Mouse (Mus musculus): Measurements from ENCODE around the gene Laptm4a. TPM values are rescaled to one million over a fixed set of nuclear protein-coding genes. Genes with fewer than 3 reads are reported as not detected.
A peak's percentile ranks its signal among the peaks of the same experiment; 100 is the strongest.

Gene Laptm4a
- polyA plus RNA-seq, 1 experiment from 2014 or later, result 292 TPM

GRCm38 (mm10) chr12:8889117-8889665, 32.3 kb upstream of the Laptm4a start:
- Histone ChIP-seq H3K9ac (replicated peaks) (no peak overlapping the region), H3K4me3 (no peak overlapping the region), H3K27me3 (no peaks in the 10 kb centered on the region), H3K4me1 (peaks cover 10% of the 10 kb centered on the region; the same call in 1 of the 2 replicates), H3K27ac (replicated peaks) (no peak overlapping the region), H3K4me2 (replicated peaks) (no peak overlapping the region), H3K36me3 (no peaks in the 10 kb centered on the region), H3K9me3 (no peaks in the 10 kb centered on the region)
- ATAC-seq (replicated peaks), result peak; percentile 60; the same call in 1 of the 2 replicates
- WGBS, result 21% methylated on average over 10 of the region's 10 CpGs

GRCm38 (mm10) chr12:8892876-8893532, 28.5 kb upstream of the Laptm4a start:
- Histone ChIP-seq H3K4me2 (replicated peaks) (no peak overlapping the region), H3K9ac (replicated peaks) (no peak overlapping the region), H3K4me3 (no peak overlapping the region), H3K36me3 (no peaks in the 10 kb centered on the region), H3K9me3 (no peaks in the 10 kb centered on the region), H3K4me1 (no peaks in the 10 kb centered on the region), H3K27ac (replicated peaks) (no peak overlapping the region), H3K27me3 (no peaks in the 10 kb centered on the region)
- ATAC-seq (replicated peaks), result no peak
- WGBS, result 41% methylated on average over 15 of the region's 21 CpGs

- H3K36me3 ChIP-seq, result no peaks in the 10 kb centered on the region
- no peak overlapping the region for H3K4me3 ChIP-seq
- H3K9ac ChIP-seq (replicated peaks), result no peak overlapping the region
- H3K9me3 ChIP-seq, result no peaks in the 10 kb centered on the region
- no peaks in the 10 kb centered on the region for H3K27me3 ChIP-seq
- WGBS, result 77% methylated on average over 7 of the region's 7 CpGs
- no peak overlapping the region for H3K27ac ChIP-seq (replicated peaks)
- H3K4me2 ChIP-seq (replicated peaks), result no peak overlapping the region
- ATAC-seq (replicated peaks), result no peak
- peaks cover 11% of the 10 kb centered on the region for H3K4me1 ChIP-seq
These were observed 24.3 kb upstream of the Laptm4a start for GRCm38 (mm10) chr12:8897140-8897539.

GRCm38 (mm10) chr12:8898879-8899785, 22.3 kb upstream of the Laptm4a start:
- Histone ChIP-seq H3K4me1 (peaks cover 11% of the 10 kb centered on the region), H3K9me3 (no peaks in the 10 kb centered on the region), H3K36me3 (no peaks in the 10 kb centered on the region), H3K27ac (replicated peaks) (peak overlapping the region; percentile 48; the same call in 1 of the 2 replicates), H3K4me2 (replicated peaks) (no peak overlapping the region), H3K4me3 (no peak overlapping the region), H3K27me3 (no peaks in the 10 kb centered on the region), H3K9ac (replicated peaks) (no peak overlapping the region)
- ATAC-seq (replicated peaks), result no peak; the same call in 1 of the 2 replicates
- WGBS, result 36% methylated on average over 19 of the region's 19 CpGs

- Histone ChIP-seq H3K9me3 (no peaks in the 10 kb centered on the region), H3K4me2 (replicated peaks) (no peak overlapping the region), H3K27ac (replicated peaks) (peak overlapping the region; percentile 48; the same call in 1 of the 2 replicates), H3K36me3 (no peaks in the 10 kb centered on the region), H3K27me3 (no peaks in the 10 kb centered on the region), H3K9ac (replicated peaks) (no peak overlapping the region), H3K4me3 (no peak overlapping the region), H3K4me1 (peaks cover 11% of the 10 kb centered on the region)
- no peak for ATAC-seq (replicated peaks)
- 21% methylated on average over 4 of the region's 4 CpGs for WGBS
These were observed 21.3 kb upstream of the Laptm4a start for GRCm38 (mm10) chr12:8900107-8900698.

- WGBS, result 77% methylated on average over 5 of the region's 5 CpGs
- no peaks in the 10 kb centered on the region for H3K36me3 ChIP-seq
- peaks cover 11% of the 10 kb centered on the region for H3K4me1 ChIP-seq
- ATAC-seq (replicated peaks), result no peak
- no peak overlapping the region for H3K4me3 ChIP-seq
- no peak overlapping the region for H3K9ac ChIP-seq (replicated peaks)
- no peak overlapping the region for H3K4me2 ChIP-seq (replicated peaks)
- no peaks in the 10 kb centered on the region for H3K9me3 ChIP-seq
- H3K27me3 ChIP-seq, result no peaks in the 10 kb centered on the region
- no peak overlapping the region for H3K27ac ChIP-seq (replicated peaks)
These were observed 20.4 kb upstream of the Laptm4a start for GRCm38 (mm10) chr12:8900919-8901663.

- Histone ChIP-seq H3K36me3 (no peaks in the 10 kb centered on the region), H3K9ac (replicated peaks) (no peak overlapping the region), H3K4me3 (no peak overlapping the region), H3K4me2 (replicated peaks) (no peak overlapping the region), H3K27ac (replicated peaks) (no peak overlapping the region), H3K4me1 (peaks cover 11% of the 10 kb centered on the region), H3K27me3 (no peaks in the 10 kb centered on the region), H3K9me3 (no peaks in the 10 kb centered on the region)
- 25% methylated on average over 2 of the region's 2 CpGs for WGBS
- ATAC-seq (replicated peaks), result no peak
These were observed 19.5 kb upstream of the Laptm4a start for GRCm38 (mm10) chr12:8901934-8902333.

GRCm38 (mm10) chr12:8902479-8902878, 19.0 kb upstream of the Laptm4a start:
- no peak overlapping the region for H3K4me2 ChIP-seq (replicated peaks)
- peaks cover 11% of the 10 kb centered on the region for H3K4me1 ChIP-seq
- ATAC-seq (replicated peaks), result no peak
- H3K27me3 ChIP-seq, result no peaks in the 10 kb centered on the region
- H3K9ac ChIP-seq (replicated peaks), result no peak overlapping the region
- H3K27ac ChIP-seq (replicated peaks), result no peak overlapping the region
- 38% methylated on average over 3 of the region's 3 CpGs for WGBS
- H3K4me3 ChIP-seq, result no peak overlapping the region
- H3K36me3 ChIP-seq, result no peaks in the 10 kb centered on the region
- H3K9me3 ChIP-seq, result no peaks in the 10 kb centered on the region

- Histone ChIP-seq H3K4me2 (replicated peaks) (no peak overlapping the region), H3K27ac (replicated peaks) (no peak overlapping the region), H3K9ac (replicated peaks) (no peak overlapping the region)
These were observed 8.4 kb upstream of the Laptm4a start for GRCm38 (mm10) chr12:8912860-8913685.

GRCm38 (mm10) chr12:8913701-8914340, 7.6 kb upstream of the Laptm4a start:
- Histone ChIP-seq H3K4me2 (replicated peaks) (no peak overlapping the region), H3K27me3 (no peaks in the 10 kb centered on the region), H3K4me3 (no peak overlapping the region), H3K9me3 (no peaks in the 10 kb centered on the region), H3K9ac (replicated peaks) (no peak overlapping the region), H3K27ac (replicated peaks) (no peak overlapping the region), H3K4me1 (peaks cover 11% of the 10 kb centered on the region), H3K36me3 (no peaks in the 10 kb centered on the region)
- 75% methylated on average over 9 of the region's 9 CpGs for WGBS
- no peak for ATAC-seq (replicated peaks)

More at GRCm38 (mm10) chr12:8912860-8913685, 8.4 kb upstream of the Laptm4a start:
- Histone ChIP-seq H3K4me1 (peaks cover 11% of the 10 kb centered on the region), H3K9me3 (no peaks in the 10 kb centered on the region), H3K36me3 (no peaks in the 10 kb centered on the region), H3K4me3 (no peak overlapping the region), H3K27me3 (no peaks in the 10 kb centered on the region)
- WGBS, result 9% methylated on average over 16 of the region's 16 CpGs
- 0 out of 2 replicates have a peak, but pooled peaks have one; percentile 52 for ATAC-seq (replicated peaks)

All from forebrain, embryonic 15.5 days (tissue).